Mouse (Mus musculus): ENCODE measurements around the gene Apex2. TPM values are rescaled to one million over a fixed set of nuclear protein-coding genes. Genes with fewer than 3 reads are reported as not detected.

The Apex2 gene
- polyA plus RNA-seq (2012; fragmentation: generic; extraction: Trizol) = 18.2 TPM
- long read RNA-seq, experiment 1, transcript Apex2-201 (6 exons, 1,884 nt) = major isoform, 8 of 8 reads
- long read RNA-seq, experiment 1, partial matches to known transcripts = 0 of 8 reads
- long read RNA-seq, experiment 1, other reads (novel, unspliced or antisense) = 0 of 8 reads
- long read RNA-seq, experiment 2, transcript Apex2-201 (6 exons, 1,884 nt) = major isoform, 75 of 87 reads
- long read RNA-seq, experiment 2, partial matches to known transcripts = 5 of 87 reads
- long read RNA-seq, experiment 2, other reads (novel, unspliced or antisense) = 2 of 87 reads

DNA sequence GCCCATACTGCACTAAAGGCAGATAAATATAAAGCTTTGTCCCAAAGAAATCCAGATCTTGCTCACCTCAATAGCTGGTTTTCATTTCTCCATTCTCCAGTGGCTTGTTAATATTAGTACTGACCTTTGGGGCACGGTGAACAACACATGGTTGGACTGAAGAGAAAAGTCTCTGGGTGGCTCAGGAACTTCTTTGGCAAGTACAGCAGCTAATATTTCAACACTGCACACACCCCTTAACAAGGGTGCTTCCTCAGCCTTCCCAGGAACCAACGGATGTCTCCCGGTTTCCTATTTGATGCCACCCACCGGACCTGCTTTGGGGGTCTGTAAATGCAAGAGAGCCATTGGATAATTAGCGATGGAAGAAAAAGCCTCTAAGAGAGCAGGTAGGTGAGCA is at the start of gene Apex2:
Gene Apex2 (minus strand): TSS at position 173 of the 400 bp plus-strand sequence.
- H3K27me3 ChIP-seq (ENCODE audit: control insufficient read depth, insufficient read depth, insufficient read length) = no peaks in the 10 kb centered on the region
- H3K4me3 ChIP-seq (ENCODE audit: insufficient read depth, poor library complexity, severe bottlenecking) = no peak within 1 kb of the TSS
- no peak within 1 kb of the TSS for H3ac ChIP-seq (ENCODE audit: control insufficient read depth, insufficient read length, low read depth)
- peaks cover 6% of the 10 kb centered on the region for H3K36me3 ChIP-seq (ENCODE audit: control insufficient read depth, insufficient read depth)
- TF ChIP-seq CEBPB (IDR thresholded peaks at IDR 0.05; ENCODE audit: low read depth) (no peak), MAX (IDR thresholded peaks at IDR 0.05) (no peak), CTCF (IDR thresholded peaks at IDR 0.05; ENCODE audit: control insufficient read depth, insufficient read depth, insufficient read length) (no peak), FOSL1 (IDR thresholded peaks at IDR 0.05; ENCODE audit: insufficient read depth, low read length, poor library complexity, severe bottlenecking) (no peak)
- peaks cover 19% of the 10 kb centered on the region for H3K79me3 ChIP-seq (ENCODE audit: low read depth)
- peaks cover 30% of the 10 kb centered on the region for H3K79me2 ChIP-seq (ENCODE audit: control insufficient read depth, insufficient read depth)

DNA sequence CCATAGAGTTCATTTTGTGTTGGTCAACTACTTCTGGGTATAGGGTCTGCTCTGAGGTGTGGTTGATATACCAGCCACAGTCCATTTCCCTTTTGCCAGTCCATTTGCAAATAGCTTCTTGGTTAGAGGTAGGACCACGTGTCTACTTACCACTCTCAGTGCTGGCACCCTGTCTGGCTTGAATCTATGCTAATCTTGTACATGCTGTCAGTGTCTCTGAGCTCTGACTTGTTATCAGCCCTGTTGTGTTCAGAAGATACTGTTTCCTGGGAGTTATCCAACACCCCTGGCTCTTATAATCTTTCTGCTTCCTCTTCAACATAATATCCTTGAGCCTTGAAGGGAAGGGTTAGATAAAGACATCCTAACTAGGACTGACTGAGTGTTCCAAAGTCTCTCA is 46.8 kb upstream of the Apex2 start:
- TF ChIP-seq FOSL1 (IDR thresholded peaks at IDR 0.05; ENCODE audit: insufficient read depth, low read length, poor library complexity, severe bottlenecking) (no peak), MAX (IDR thresholded peaks at IDR 0.05) (no peak)
- H3ac ChIP-seq (ENCODE audit: control insufficient read depth, insufficient read length, low read depth) = no peak overlapping the region
- H3K4me3 ChIP-seq (ENCODE audit: insufficient read depth, poor library complexity, severe bottlenecking) = no peak overlapping the region
- H3K27me3 ChIP-seq (ENCODE audit: control insufficient read depth, insufficient read depth, insufficient read length) = no peaks in the 10 kb centered on the region
- no peaks in the 10 kb centered on the region for H3K79me2 ChIP-seq (ENCODE audit: control insufficient read depth, insufficient read depth)
- H3K36me3 ChIP-seq (ENCODE audit: control insufficient read depth, insufficient read depth) = no peaks in the 10 kb centered on the region
- no peaks in the 10 kb centered on the region for H3K79me3 ChIP-seq (ENCODE audit: low read depth)

DNA sequence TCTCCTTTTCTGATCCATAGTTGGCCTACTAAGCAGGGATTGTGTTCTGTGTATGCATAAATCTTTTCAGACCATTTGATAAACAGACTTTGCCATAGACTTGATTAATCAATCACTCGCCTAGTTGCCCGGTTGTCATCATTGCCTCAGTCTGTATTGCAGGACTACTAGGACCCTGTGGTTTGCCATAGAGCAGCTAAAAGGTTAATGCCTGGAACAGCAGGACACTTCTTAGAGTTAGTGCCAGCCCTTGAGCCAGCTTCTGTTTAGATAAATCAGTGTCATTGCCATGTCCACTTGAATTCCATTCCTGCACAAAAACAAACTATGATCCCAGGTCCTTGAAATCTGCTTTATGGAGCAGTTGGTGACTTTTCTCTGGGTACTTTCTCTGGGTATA is 9.2 kb upstream of the Apex2 start:
- no peak overlapping the region for H3ac ChIP-seq (ENCODE audit: control insufficient read depth, insufficient read length, low read depth)
- H3K36me3 ChIP-seq (ENCODE audit: control insufficient read depth, insufficient read depth) = no peaks in the 10 kb centered on the region

DNA sequence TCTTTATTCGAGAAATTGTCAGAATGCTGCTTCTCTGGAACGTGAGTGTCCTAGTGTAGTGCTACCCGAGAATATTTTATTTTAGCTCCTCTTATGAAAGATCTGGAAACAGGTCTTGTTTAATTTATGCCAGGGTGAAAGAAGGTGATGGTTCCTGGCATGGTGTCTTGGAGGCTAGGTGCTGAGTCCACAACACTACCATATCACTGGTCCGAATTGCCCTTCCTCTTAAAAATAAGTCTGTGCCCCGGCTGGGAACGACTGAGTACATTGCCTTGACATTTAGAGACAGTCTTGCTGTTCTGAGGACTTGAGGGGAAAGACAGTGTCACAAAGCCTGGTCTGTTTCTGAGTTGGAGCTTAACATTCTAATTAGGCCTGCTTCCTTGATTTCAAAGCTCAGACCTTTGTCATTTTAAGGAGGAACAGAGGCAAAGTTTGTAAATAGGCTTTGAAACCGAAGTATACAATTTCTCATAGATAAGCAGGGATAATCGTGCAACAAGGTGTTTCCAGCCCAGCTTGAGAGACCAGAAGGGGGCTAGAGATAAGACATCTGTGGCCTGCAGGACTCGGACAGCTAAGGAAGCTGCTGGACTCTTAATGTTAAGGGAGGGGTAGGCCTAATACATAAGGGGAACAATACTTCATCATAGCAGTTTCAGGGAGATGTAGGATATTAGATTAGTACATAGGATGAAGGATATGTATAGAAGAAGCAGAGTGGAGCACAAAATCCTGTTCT is 5.5 kb upstream of the Apex2 start:
- Histone ChIP-seq H3ac (ENCODE audit: control insufficient read depth, insufficient read length, low read depth) (no peak overlapping the region), H3K4me3 (ENCODE audit: insufficient read depth, poor library complexity, severe bottlenecking) (no peak overlapping the region), H3K36me3 (ENCODE audit: control insufficient read depth, insufficient read depth) (no peaks in the 10 kb centered on the region), H3K27me3 (ENCODE audit: control insufficient read depth, insufficient read depth, insufficient read length) (no peaks in the 10 kb centered on the region), H3K79me2 (ENCODE audit: control insufficient read depth, insufficient read depth) (no peaks in the 10 kb centered on the region), H3K79me3 (ENCODE audit: low read depth) (no peaks in the 10 kb centered on the region)
- no peak for TF ChIP-seq USF1 (IDR thresholded peaks at IDR 0.05; ENCODE audit: low read depth)
- no peak for TF ChIP-seq CEBPB (IDR thresholded peaks at IDR 0.05; ENCODE audit: low read depth)
- no peak for TF ChIP-seq MYOD1 (IDR thresholded peaks at IDR 0.05; ENCODE audit: control insufficient read depth, insufficient read length, low read depth)
- no peak for TF ChIP-seq MYOG (IDR thresholded peaks at IDR 0.05; ENCODE audit: control insufficient read depth, extremely low read depth, insufficient read length)
- no peak for TF ChIP-seq FOSL1 (IDR thresholded peaks at IDR 0.05; ENCODE audit: insufficient read depth, low read length, poor library complexity, severe bottlenecking)
- TF ChIP-seq CTCF (IDR thresholded peaks at IDR 0.05; ENCODE audit: control insufficient read depth, insufficient read depth, insufficient read length) = no peak
- no peak for TF ChIP-seq MAX (IDR thresholded peaks at IDR 0.05)

More for the DNA sequence above, 9.2 kb upstream of the Apex2 start:
- Histone ChIP-seq H3K79me3 (ENCODE audit: low read depth) (no peaks in the 10 kb centered on the region), H3K4me3 (ENCODE audit: insufficient read depth, poor library complexity, severe bottlenecking) (no peak overlapping the region), H3K27me3 (ENCODE audit: control insufficient read depth, insufficient read depth, insufficient read length) (no peaks in the 10 kb centered on the region), H3K79me2 (ENCODE audit: control insufficient read depth, insufficient read depth) (no peaks in the 10 kb centered on the region)
- TF ChIP-seq MYOD1 (IDR thresholded peaks at IDR 0.05; ENCODE audit: control insufficient read depth, insufficient read length, low read depth) = no peak
- TF ChIP-seq CTCF (IDR thresholded peaks at IDR 0.05; ENCODE audit: control insufficient read depth, insufficient read depth, insufficient read length) = no peak
- no peak for TF ChIP-seq FOSL1 (IDR thresholded peaks at IDR 0.05; ENCODE audit: insufficient read depth, low read length, poor library complexity, severe bottlenecking)
- TF ChIP-seq MYOG (IDR thresholded peaks at IDR 0.05; ENCODE audit: control insufficient read depth, extremely low read depth, insufficient read length) = no peak

DNA sequence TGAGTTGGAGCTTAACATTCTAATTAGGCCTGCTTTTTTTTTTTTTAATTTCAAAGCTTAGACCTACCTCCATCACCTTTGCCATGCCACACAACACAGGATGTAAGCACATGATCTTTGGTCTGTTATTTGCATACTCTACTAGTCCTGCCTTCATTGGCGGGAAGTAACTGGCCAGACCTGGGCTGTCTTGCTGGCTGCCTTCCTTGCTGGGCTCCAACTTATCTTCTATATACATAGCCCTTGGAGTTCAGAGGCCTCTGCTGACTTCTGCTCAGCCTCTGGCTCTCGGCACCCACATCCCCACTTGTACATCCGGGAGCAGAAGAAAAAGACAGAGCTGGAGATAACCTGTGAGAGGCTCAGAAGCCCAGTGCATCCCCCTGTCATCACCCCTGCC is 4.5 kb upstream of the Apex2 start:
- Histone ChIP-seq H3K79me2 (ENCODE audit: control insufficient read depth, insufficient read depth) (no peaks in the 10 kb centered on the region), H3K36me3 (ENCODE audit: control insufficient read depth, insufficient read depth) (no peaks in the 10 kb centered on the region), H3K79me3 (ENCODE audit: low read depth) (no peaks in the 10 kb centered on the region), H3K27me3 (ENCODE audit: control insufficient read depth, insufficient read depth, insufficient read length) (no peaks in the 10 kb centered on the region), H3K4me3 (ENCODE audit: insufficient read depth, poor library complexity, severe bottlenecking) (no peak overlapping the region), H3ac (ENCODE audit: control insufficient read depth, insufficient read length, low read depth) (no peak overlapping the region)
- TF ChIP-seq CEBPB (IDR thresholded peaks at IDR 0.05; ENCODE audit: low read depth) (no peak), CTCF (IDR thresholded peaks at IDR 0.05; ENCODE audit: control insufficient read depth, insufficient read depth, insufficient read length) (no peak), MYOG (IDR thresholded peaks at IDR 0.05; ENCODE audit: control insufficient read depth, extremely low read depth, insufficient read length) (no peak), USF1 (IDR thresholded peaks at IDR 0.05; ENCODE audit: low read depth) (no peak), MAX (IDR thresholded peaks at IDR 0.05) (no peak), MYOD1 (IDR thresholded peaks at IDR 0.05; ENCODE audit: control insufficient read depth, insufficient read length, low read depth) (no peak), FOSL1 (IDR thresholded peaks at IDR 0.05; ENCODE audit: insufficient read depth, low read length, poor library complexity, severe bottlenecking) (no peak)

All from C2C12 (cell line).